Mouse (Mus musculus): ENCODE results near the gene Msh5.

DNA sequence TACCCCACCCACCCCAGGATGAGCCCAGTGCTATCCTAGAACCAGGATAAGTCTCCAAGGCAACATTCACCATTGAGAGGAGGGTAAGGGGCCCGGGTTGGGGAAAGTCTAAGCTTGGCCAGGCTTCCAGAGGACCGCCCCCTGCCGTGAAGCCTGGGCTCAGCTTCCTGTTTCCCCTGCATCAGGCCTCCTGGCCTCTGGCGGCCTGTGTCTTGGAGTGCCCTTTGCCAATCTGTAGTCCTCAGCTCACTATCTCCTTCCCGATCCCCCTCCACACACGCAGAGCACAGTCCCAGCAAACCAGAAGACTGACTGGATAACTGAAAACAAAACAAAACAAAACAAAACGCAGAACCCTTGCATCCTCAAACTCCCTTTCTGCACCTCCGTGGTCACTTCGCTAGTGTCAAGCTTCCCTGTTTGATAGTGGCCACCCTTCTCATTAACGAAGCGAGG is 3.0 kb upstream of the Msh5 start, which contains the start of gene Clic1:
- TF ChIP-seq CTCF (IDR thresholded peaks at IDR 0.05; ENCODE audit: control insufficient read depth, insufficient read depth, low read length) (no peak), POLR2A (IDR thresholded peaks at IDR 0.05; ENCODE audit: borderline replicate concordance, control insufficient read depth, low read depth, low read length) (peak; percentile 79; the same call in 1 of the 2 replicates)

Data from bone marrow, adult 2 months (tissue).